Mouse (Mus musculus) embryonic facial prominence, embryonic 13.5 days (tissue): ENCODE measurements around the gene Aqr. TPM values are rescaled to one million over a fixed set of nuclear protein-coding genes. Genes with fewer than 3 reads are reported as not detected.

Experiments
- ATAC-seq: fragments of 200-750 bp; cut with Nextera tagmentation; 2 replicates; pipeline ENCODE4 v1.8.0; 2017; ENCODE audit warnings: low read depth; ENCODE audit not compliant: insufficient number of reproducible peaks, insufficient read depth, low FRiP score, low TSS enrichment
- H3K27ac ChIP-seq: fragments of 300-500 bp; sonication (generic); 2 replicates; pipeline ENCODE4 v1.5.1; 2015; ENCODE audit warnings: moderate library complexity, mild to moderate bottlenecking, inconsistent platforms
- H3K27me3 ChIP-seq: fragments of 300-500 bp; sonication (generic); 2 replicates; pipeline ENCODE4 v1.6.1; 2015; ENCODE audit warnings: mild to moderate bottlenecking, inconsistent platforms
- H3K36me3 ChIP-seq: fragments of 300-500 bp; sonication (generic); 2 replicates; pipeline ENCODE4 v1.6.1; 2015; ENCODE audit warnings: mild to moderate bottlenecking, inconsistent platforms
- H3K4me1 ChIP-seq: fragments of 300-500 bp; sonication (generic); 2 replicates; pipeline ENCODE4 v1.6.1; 2015; ENCODE audit warnings: inconsistent platforms
- H3K4me2 ChIP-seq: fragments of 300-500 bp; sonication (generic); 2 replicates; pipeline ENCODE4 v1.6.1; 2015; ENCODE audit warnings: moderate library complexity, mild to moderate bottlenecking, inconsistent platforms
- H3K4me3 ChIP-seq: fragments of 300-500 bp; sonication (generic); 2 replicates; pipeline ENCODE4 v1.5.1; 2015; ENCODE audit warnings: mild to moderate bottlenecking, inconsistent platforms
- H3K9ac ChIP-seq: fragments of 300-500 bp; sonication (generic); 2 replicates; pipeline ENCODE4 v1.6.1; 2015; ENCODE audit warnings: mild to moderate bottlenecking, inconsistent platforms
- H3K9me3 ChIP-seq: fragments of 300-500 bp; sonication (generic); 2 replicates; pipeline ENCODE4 v1.6.1; 2016; ENCODE audit warnings: inconsistent platforms
- WGBS: fragments of 180-500 bp; shearing (Covaris S2); methylation state at CpG from one replicate; pipeline ENCODE4 v1.1.7; 2015; ENCODE audit warnings: mixed read lengths; 5-methylcytosine and 5-hydroxymethylcytosine counted together
- polyA plus RNA-seq: library from polyadenylated mRNA; unstranded; fragments of >200 nt; fragmentation: Nextera tagmentation; extraction: Ambion mirVana; gene quantifications from 2 replicates; pipeline ENCODE4 v1.2.1, GENCODE M21; 2015

The Aqr gene
- polyA plus RNA-seq, 1 experiment from 2014 or later: 48.1 TPM

DNA sequence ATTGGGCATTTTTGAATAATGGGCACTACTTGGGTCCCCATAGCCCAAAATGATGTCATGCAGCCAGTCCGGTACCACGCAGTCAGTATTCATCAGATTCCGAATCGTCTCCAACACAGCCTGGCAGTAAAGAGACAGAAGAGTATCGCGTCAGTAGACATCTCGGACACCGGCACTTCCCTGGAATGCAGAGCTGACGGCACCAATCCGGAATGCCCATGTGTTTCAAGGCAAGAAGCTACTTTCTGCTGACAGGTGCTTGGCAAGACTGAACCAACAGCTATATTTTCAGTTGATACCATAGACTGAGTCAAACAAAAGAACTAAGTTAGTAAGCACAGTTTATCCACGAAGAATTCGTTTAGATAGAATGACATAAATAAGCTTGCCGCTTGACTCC, 56.2 kb downstream of the Aqr start:
- H3K4me2 ChIP-seq: no peak overlapping the region
- no peak overlapping the region for H3K4me3 ChIP-seq
- no peak overlapping the region for H3K9ac ChIP-seq
- no peaks in the 10 kb centered on the region for H3K4me1 ChIP-seq
- WGBS: 96% methylated on average over 13 of the region's 13 CpGs
- H3K9me3 ChIP-seq: no peaks in the 10 kb centered on the region
- H3K36me3 ChIP-seq: peaks cover 80% of the 10 kb centered on the region
- H3K27ac ChIP-seq: no peak overlapping the region
- no peaks in the 10 kb centered on the region for H3K27me3 ChIP-seq
- ATAC-seq: no peak

DNA sequence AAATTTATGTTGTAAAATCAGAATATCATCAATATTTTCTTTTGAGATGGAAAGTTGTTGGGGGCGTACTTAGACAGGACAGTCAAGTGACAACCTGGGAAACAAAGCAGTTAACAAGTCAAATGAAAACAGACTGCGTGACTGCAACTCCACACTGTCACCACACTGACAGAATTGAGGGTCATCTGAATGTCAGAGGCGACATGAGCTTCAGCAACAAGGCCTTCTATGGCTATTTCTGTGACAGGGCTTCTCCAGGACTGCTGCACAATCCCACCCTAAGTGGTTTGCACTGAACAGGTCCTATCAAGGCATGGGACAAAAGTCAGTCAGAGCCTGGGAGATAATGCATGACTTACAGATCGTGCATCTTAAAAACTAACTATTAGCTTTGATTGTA, 63.5 kb downstream of the Aqr start:
- Histone ChIP-seq H3K4me3 (no peak overlapping the region), H3K36me3 (peaks cover 74% of the 10 kb centered on the region), H3K9me3 (no peaks in the 10 kb centered on the region), H3K4me1 (no peaks in the 10 kb centered on the region), H3K9ac (no peak overlapping the region), H3K27ac (no peak overlapping the region), H3K4me2 (no peak overlapping the region), H3K27me3 (no peaks in the 10 kb centered on the region)
- WGBS: 88% methylated on average over 4 of the region's 4 CpGs
- ATAC-seq: no peak

DNA sequence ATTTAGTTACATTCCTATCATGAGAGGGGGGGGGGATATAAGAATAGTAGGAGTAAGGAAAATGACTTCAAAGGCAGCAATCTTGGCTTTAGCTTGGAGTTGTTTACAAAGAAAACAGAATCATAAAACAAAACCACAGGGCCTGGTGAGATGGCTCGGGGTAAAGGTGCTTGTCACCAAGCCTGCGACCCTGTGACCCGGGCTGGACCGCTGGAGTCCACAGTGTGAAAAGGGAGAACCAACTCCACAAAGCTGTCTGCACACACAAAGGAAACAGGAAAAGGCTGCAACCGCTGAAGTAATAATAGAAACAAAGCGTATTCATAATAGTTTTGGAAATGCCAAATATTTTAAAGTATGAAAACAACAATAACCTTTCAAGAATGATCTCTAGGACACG, 67.4 kb downstream of the Aqr start:
- Histone ChIP-seq H3K36me3 (peaks cover 60% of the 10 kb centered on the region), H3K9ac (no peak overlapping the region), H3K27ac (no peak overlapping the region), H3K27me3 (no peaks in the 10 kb centered on the region), H3K4me2 (no peak overlapping the region), H3K9me3 (no peaks in the 10 kb centered on the region), H3K4me1 (no peaks in the 10 kb centered on the region), H3K4me3 (no peak overlapping the region)
- 83% methylated on average over 7 of the region's 7 CpGs for WGBS
- no peak for ATAC-seq

DNA sequence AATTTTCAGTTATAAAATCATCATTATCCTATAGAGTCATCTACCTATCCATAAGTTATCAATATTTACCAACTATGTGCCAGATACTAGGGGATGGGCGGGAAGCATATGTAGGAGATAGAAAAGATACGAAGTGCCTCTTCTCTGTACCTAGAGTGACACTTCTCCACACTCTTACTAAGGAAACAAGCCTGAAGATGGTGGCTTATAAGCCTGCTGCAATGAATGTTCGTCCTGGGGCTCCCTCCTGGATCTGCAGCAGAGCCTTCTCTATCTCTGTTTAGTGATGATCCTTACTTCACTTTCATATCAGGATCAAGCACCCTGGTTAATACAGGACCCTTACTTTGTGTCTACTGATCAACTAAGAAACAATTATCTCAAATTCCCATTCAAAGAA, 69.2 kb downstream of the Aqr start:
- 87% methylated on average over 3 of the region's 3 CpGs for WGBS
- H3K4me3 ChIP-seq: no peak overlapping the region

DNA sequence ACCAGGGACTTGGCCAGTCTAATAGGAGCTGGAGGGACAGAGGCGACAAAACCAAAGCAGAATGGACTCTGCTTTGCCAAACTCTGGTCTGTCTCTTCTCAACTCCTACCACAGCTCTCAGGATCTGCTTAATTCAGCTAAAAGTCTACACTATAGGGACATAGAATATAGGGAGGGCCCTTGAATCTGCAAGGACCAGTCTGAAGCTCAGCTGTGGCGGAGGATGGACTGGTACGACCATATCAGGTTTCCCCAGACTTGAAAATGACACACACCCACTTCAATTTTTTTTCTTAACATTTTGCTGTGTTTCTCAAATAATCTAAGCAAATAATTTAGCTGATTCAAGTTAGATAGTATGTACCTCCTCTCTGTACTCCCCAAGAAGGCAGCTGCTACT, 69.6 kb downstream of the Aqr start:
- Histone ChIP-seq H3K9me3 (no peaks in the 10 kb centered on the region), H3K4me2 (no peak overlapping the region), H3K27me3 (no peaks in the 10 kb centered on the region), H3K4me1 (no peaks in the 10 kb centered on the region), H3K9ac (no peak overlapping the region), H3K27ac (no peak overlapping the region), H3K36me3 (peaks cover 62% of the 10 kb centered on the region), H3K4me3 (no peak overlapping the region)
- no peak; the same call in 1 of the 2 replicates for ATAC-seq
- WGBS: 88% methylated on average over 3 of the region's 3 CpGs

More for the DNA sequence above, 69.2 kb downstream of the Aqr start:
- no peaks in the 10 kb centered on the region for H3K4me1 ChIP-seq
- H3K27me3 ChIP-seq: no peaks in the 10 kb centered on the region
- no peak overlapping the region for H3K9ac ChIP-seq
- H3K36me3 ChIP-seq: peaks cover 62% of the 10 kb centered on the region
- H3K9me3 ChIP-seq: no peaks in the 10 kb centered on the region
- no peak for ATAC-seq
- no peak overlapping the region for H3K27ac ChIP-seq
- no peak overlapping the region for H3K4me2 ChIP-seq

DNA sequence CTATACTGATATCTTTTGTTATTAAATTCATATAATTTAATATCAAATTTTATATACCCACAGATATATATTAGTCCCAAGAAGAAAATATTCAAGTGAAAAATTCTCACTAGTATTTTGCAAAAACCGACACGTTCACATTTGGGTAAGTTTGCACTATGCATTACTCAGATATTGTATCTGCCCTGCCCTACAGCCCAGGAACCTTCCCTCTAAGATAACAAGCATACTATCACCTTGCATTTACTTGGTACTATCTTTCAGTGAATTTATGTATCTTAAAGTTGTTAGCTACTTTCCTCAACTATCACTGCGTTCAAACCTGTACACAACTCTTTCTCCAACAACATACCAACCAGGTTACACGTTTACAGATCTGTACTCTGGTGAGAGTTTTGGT, 71.3 kb downstream of the Aqr start:
- 96% methylated on average over 4 of the region's 4 CpGs for WGBS
- H3K27me3 ChIP-seq: no peaks in the 10 kb centered on the region
- H3K4me3 ChIP-seq: no peak overlapping the region
- H3K9me3 ChIP-seq: no peaks in the 10 kb centered on the region
- no peak overlapping the region for H3K27ac ChIP-seq
- no peak overlapping the region for H3K4me2 ChIP-seq
- H3K36me3 ChIP-seq: peaks cover 50% of the 10 kb centered on the region
- ATAC-seq: no peak
- H3K4me1 ChIP-seq: no peaks in the 10 kb centered on the region
- H3K9ac ChIP-seq: no peak overlapping the region

DNA sequence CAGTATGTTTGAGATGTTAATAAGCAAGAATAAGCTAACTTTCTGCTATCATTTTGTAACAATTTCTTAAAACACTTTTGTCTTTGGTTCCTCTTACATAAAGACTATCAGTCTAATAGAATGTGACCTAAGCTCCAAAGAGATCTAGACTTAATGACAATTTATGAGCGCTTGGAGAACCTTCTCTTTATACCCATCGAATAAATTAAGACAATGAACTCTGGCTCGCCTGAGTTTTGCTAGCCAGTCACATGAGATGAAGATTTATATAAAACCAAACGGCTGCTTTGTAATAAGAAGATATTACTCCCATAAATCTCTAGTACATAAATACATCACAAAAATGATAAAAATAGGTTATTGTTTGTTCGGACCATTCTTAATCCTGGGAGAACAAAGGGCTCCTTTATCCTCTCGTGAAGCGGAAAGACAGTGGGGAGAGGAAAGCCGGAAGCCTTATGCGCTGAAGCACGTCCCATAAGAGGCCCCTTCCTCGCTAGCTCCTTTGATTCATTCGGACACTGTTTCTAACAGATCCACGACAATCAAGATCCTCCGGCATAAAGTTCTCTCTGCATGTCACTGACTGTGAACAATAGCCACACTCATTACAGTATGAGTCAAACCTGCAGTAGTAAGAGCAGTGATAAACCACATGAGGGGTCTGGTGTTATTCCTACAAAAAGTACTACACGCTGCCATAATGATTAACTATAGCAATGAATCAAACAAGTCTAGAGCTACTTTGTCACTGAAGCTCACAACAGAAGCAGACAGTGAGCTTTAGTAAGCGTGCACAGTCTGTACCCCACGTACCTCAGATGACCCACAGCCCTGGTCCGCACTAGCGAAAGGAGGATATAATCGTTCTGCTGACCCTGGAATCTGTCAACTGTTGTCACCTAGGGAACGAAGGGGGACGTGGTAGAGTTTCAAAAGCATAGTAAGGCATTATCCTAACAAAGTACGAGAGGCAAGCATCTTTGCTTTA, 79.2 kb downstream of the Aqr start:
- H3K4me2 ChIP-seq: no peak overlapping the region
- ATAC-seq: no peak
- H3K9ac ChIP-seq: no peak overlapping the region
- H3K36me3 ChIP-seq: peaks cover 77% of the 10 kb centered on the region
- H3K4me1 ChIP-seq: no peaks in the 10 kb centered on the region
- no peak overlapping the region for H3K27ac ChIP-seq
- H3K27me3 ChIP-seq: no peaks in the 10 kb centered on the region
- H3K9me3 ChIP-seq: no peaks in the 10 kb centered on the region
- H3K4me3 ChIP-seq: no peak overlapping the region
- WGBS: 63% methylated on average over 23 of the region's 23 CpGs

DNA sequence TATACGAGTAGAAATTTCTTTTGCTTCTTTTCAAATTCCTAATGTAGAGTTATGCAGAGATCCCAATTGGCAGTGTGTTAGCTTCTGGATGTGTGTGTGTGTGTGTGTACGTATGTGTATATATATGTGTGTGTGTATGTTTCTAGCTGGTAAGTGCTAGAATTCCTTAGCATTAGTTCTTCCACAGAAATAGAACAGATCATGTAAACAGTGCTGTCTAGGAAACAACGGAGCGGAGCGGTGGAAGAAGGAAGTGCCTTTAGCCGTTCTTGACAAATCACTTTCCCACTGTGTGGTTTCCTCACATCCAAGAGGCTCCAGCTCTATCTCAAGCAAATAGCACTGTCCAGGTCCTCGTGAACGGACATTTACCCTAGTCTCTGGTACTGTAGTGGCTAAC, 80.4 kb downstream of the Aqr start:
- Histone ChIP-seq H3K9ac (no peak overlapping the region), H3K36me3 (peaks cover 83% of the 10 kb centered on the region), H3K4me3 (no peak overlapping the region), H3K9me3 (no peaks in the 10 kb centered on the region), H3K4me2 (no peak overlapping the region), H3K27me3 (no peaks in the 10 kb centered on the region), H3K27ac (no peak overlapping the region), H3K4me1 (no peaks in the 10 kb centered on the region)
- no peak for ATAC-seq
- 89% methylated on average over 8 of the region's 8 CpGs for WGBS

DNA sequence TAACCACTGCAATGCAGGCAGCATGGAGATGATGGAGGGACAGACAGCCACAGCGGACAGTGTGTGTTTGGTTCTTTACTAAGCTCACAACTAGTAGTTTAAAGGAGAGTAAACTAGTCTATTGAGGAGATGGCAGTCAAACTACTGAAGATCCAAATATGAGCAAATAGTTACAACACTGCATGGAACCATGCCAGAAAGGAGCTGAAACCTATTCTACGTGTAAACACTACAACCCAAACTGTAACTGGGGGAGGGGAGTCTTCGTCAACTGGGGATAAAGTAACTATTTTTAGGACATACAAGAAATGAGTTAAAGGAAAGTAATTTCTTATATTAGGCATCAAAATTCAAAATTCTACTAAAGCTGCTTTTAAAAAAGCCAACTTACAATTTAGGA, 84.4 kb downstream of the Aqr start:
- Histone ChIP-seq H3K9me3 (no peaks in the 10 kb centered on the region), H3K27me3 (no peaks in the 10 kb centered on the region), H3K36me3 (peaks cover 77% of the 10 kb centered on the region), H3K4me3 (no peak overlapping the region), H3K4me2 (no peak overlapping the region), H3K9ac (no peak overlapping the region), H3K4me1 (no peaks in the 10 kb centered on the region), H3K27ac (no peak overlapping the region)
- 84% methylated on average over 3 of the region's 3 CpGs for WGBS
- no peak for ATAC-seq

DNA sequence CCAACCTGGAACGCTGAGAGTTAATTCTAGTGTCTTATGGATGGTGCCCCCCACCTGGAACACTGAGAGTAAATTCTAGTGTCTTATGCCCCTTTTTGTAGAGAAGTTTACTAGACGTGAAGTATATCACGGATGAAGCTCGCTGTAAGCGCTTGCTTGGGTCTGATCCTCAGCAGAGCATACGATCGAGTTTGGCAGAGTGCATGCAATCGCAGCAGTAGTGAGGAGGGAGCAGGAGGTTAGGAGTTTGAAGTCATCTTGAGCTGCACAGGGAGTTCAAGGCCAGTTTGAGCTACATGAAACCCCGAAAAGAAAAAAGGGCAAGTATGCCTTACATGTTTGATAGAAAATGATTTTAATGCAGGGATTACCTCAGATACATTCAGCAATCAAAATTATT, 86.0 kb downstream of the Aqr start:
- 94% methylated on average over 9 of the region's 9 CpGs for WGBS
- Histone ChIP-seq H3K9ac (no peak overlapping the region), H3K4me2 (no peak overlapping the region), H3K27ac (no peak overlapping the region), H3K9me3 (no peaks in the 10 kb centered on the region), H3K4me1 (no peaks in the 10 kb centered on the region), H3K36me3 (peaks cover 65% of the 10 kb centered on the region), H3K4me3 (no peak overlapping the region), H3K27me3 (no peaks in the 10 kb centered on the region)
- ATAC-seq: no peak

DNA sequence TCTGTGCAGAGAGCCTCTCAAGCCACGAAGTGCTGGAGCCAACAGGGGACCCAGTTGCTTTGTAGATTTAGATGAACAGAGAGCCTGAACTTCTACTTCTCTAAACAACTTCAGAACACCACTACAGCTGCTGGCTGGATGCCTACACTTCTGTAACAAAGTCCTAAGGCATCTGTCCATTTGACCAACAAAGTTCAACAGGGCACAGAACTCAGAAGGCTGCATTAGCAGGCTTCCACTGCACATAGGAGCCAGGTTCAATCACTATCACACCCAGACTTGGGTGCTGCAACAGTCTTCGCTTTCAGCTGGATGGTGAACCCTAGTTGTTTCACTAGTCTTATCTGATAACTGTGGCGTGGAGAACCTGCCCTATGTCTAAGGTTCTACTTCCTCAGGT, 87.0 kb downstream of the Aqr start:
- no peaks in the 10 kb centered on the region for H3K4me1 ChIP-seq
- no peak for ATAC-seq

DNA sequence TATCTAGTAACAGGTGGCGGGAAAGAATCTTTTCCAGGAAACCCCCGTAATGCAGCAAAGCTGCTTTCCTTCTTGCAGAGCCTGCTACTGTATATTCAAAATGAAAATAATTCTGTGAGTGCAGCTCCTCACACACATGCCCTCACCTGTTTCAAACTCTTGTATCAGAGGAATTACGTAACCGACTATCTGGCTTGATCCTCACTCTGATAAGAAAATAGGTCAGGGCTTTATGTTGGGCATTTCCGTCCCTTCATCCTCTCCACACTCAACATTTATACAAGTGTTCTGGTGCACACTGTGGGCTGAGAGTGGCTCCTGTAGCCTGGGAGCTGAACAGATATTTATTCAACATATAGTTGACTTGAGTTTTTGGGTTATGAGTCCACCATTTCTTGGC, 87.7 kb downstream of the Aqr start:
- Histone ChIP-seq H3K36me3 (peaks cover 47% of the 10 kb centered on the region), H3K4me3 (no peak overlapping the region), H3K9me3 (no peaks in the 10 kb centered on the region), H3K27me3 (no peaks in the 10 kb centered on the region), H3K4me2 (no peak overlapping the region), H3K27ac (no peak overlapping the region), H3K9ac (no peak overlapping the region), H3K4me1 (no peaks in the 10 kb centered on the region)
- no peak for ATAC-seq
- 86% methylated on average over 5 of the region's 5 CpGs for WGBS

More for the DNA sequence above, 87.0 kb downstream of the Aqr start:
- no peaks in the 10 kb centered on the region for H3K9me3 ChIP-seq
- H3K36me3 ChIP-seq: peaks cover 54% of the 10 kb centered on the region
- H3K27me3 ChIP-seq: no peaks in the 10 kb centered on the region
- no peak overlapping the region for H3K4me3 ChIP-seq
- 88% methylated on average over 3 of the region's 3 CpGs for WGBS
- H3K27ac ChIP-seq: no peak overlapping the region
- no peak overlapping the region for H3K4me2 ChIP-seq
- no peak overlapping the region for H3K9ac ChIP-seq
